Mouse (Mus musculus) stomach, postnatal 0 days (tissue): ENCODE results near the gene Hes6. TPM values are rescaled to one million over a fixed set of nuclear protein-coding genes. Genes with fewer than 3 reads are reported as not detected.
A peak's percentile ranks its signal among the peaks of the same experiment; 100 is the strongest.

Experiments used
- ATAC-seq: fragments of 200-750 bp; cut with Nextera tagmentation; 2 replicates; pipeline ENCODE4 v1.8.0; 2017; ENCODE audit not compliant: low FRiP score, low TSS enrichment
- DNase-seq: peaks from one replicate; pipeline ENCODE4 v3.0.0-alpha.2; 2016; ENCODE audit warnings: low spot score
- H3K27ac ChIP-seq: fragments of 300-500 bp; sonication (generic); replicated peaks from 2 replicates; pipeline ENCODE4 v1.5.1; 2014; ENCODE audit warnings: mild to moderate bottlenecking, control low read depth
- H3K27me3 ChIP-seq: fragments of 300-500 bp; sonication (generic); 2 replicates; pipeline ENCODE4 v1.6.1; 2014; ENCODE audit warnings: low read length; ENCODE audit not compliant: control insufficient read depth, insufficient read depth
- H3K36me3 ChIP-seq: fragments of 300-500 bp; sonication (generic); 2 replicates; pipeline ENCODE4 v1.6.1; 2014; ENCODE audit warnings: low read length, mixed read lengths; ENCODE audit not compliant: control insufficient read depth, insufficient read depth
- H3K4me1 ChIP-seq: fragments of 300-500 bp; sonication (generic); replicated peaks from 2 replicates; pipeline ENCODE4 v1.6.1; 2014; ENCODE audit warnings: antibody characterized with exemption; ENCODE audit not compliant: control insufficient read depth, insufficient read depth
- H3K4me2 ChIP-seq: fragments of 300-500 bp; sonication (generic); replicated peaks from 2 replicates; pipeline ENCODE4 v1.6.1; 2014; ENCODE audit warnings: low read depth, mild to moderate bottlenecking, control low read depth, moderate library complexity
- H3K4me3 ChIP-seq: fragments of 300-500 bp; sonication (generic); 2 replicates; pipeline ENCODE4 v1.5.1; 2014; ENCODE audit warnings: low read depth, low read length, control low read depth
- H3K9ac ChIP-seq: fragments of 300-500 bp; sonication (generic); 2 replicates; pipeline ENCODE4 v1.6.1; 2014; ENCODE audit warnings: mild to moderate bottlenecking, low read length, control low read depth, mixed read lengths
- H3K9me3 ChIP-seq: fragments of 300-500 bp; sonication (generic); 2 replicates; pipeline ENCODE4 v1.6.1; 2016; ENCODE audit warnings: low read length; ENCODE audit not compliant: control insufficient read depth
- CTCF ChIP-seq: IDR thresholded peaks from 2 replicates; pipeline ENCODE4 v1.5.1; 2016; ENCODE audit warnings: antibody characterized with exemption, low read depth, mild to moderate bottlenecking, moderate library complexity
- EP300 ChIP-seq: optimal IDR thresholded peaks from 2 replicates; pipeline ENCODE3; 2016; ENCODE audit warnings: antibody characterized with exemption
- WGBS: fragments of 180-500 bp; shearing (Covaris S2); extraction: QIAGEN DNeasy Blood & Tissue Kit; methylation state at CpG from one replicate; pipeline ENCODE4 v1.1.7; 2014; 5-methylcytosine and 5-hydroxymethylcytosine counted together
- polyA plus RNA-seq: library from polyadenylated mRNA; unstranded; fragments of >200 nt; fragmentation: Nextera tagmentation; extraction: Ambion mirVana; gene quantifications from 2 replicates; pipeline ENCODE4 v1.2.1, GENCODE M21; 2015

Gene Hes6
- polyA plus RNA-seq, 1 experiment from 2014 or later, result 40.7 TPM

- Histone ChIP-seq H3K9me3 (no peaks in the 10 kb centered on the region), H3K36me3 (no peaks in the 10 kb centered on the region), H3K27ac (no peak overlapping the region), H3K9ac (no peak overlapping the region), H3K4me1 (peaks cover 4% of the 10 kb centered on the region; the same call in 1 of the 2 replicates), H3K27me3 (no peaks in the 10 kb centered on the region), H3K4me3 (no peak overlapping the region), H3K4me2 (no peak overlapping the region)
- ATAC-seq, result no peak
- 77% methylated on average over 4 of the region's 4 CpGs for WGBS
- TF ChIP-seq EP300, result no peak
- no peak for TF ChIP-seq CTCF
- DNase-seq, result no peak
These were observed 6.0 kb downstream of the Hes6 start for GRCm38 (mm10) chr1:91407819-91408218.

DNA sequence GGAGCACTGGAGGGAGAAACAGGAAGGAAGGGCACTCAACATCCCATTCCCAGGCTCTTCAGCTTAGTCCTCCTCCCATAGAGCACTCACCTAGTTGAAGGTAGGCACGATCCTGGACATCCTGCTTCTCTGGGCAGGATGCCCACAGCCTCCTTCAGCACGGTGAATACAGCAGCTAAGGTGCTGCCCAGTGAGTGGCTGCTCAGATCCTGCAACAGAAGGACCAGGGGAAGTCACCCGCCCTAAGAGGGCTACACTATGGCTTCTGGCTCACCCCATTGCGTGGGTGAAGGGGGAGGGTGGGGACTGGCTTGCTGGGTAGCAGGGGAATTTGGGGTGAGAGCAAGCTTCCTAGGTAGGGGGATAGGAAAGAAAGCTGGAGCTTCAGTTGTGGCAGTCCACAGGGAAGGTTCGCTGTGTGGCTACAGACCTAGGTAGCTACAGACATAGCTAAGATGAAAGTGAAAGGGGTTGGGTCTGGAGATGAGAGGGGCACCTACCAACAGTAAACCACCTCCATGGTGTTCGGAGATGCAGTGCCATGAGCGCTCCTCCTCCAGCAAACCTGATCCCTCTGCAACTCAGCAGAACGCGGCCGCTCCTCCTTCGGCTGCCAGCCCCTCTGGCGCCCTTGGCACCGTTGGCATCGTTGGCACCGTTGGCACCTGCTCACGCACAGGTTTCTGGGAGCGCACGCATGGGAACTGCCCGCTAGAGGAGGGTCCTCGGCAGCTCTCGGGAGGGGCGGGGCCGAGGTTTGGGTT, 8.2 kb downstream of the Hes6 start:
- H3K9me3 ChIP-seq, result no peaks in the 10 kb centered on the region
- ATAC-seq (no peak), DNase-seq (no peak)
- H3K4me3 ChIP-seq, result no peak overlapping the region
- TF ChIP-seq CTCF (no peak), EP300 (no peak)
- H3K27me3 ChIP-seq, result no peaks in the 10 kb centered on the region
- H3K27ac ChIP-seq, result no peak overlapping the region
- no peak overlapping the region for H3K9ac ChIP-seq
- no peak overlapping the region for H3K4me2 ChIP-seq
- H3K4me1 ChIP-seq, result no peaks in the 10 kb centered on the region
- no peaks in the 10 kb centered on the region for H3K36me3 ChIP-seq
- WGBS, result 50% methylated on average over 23 of the region's 23 CpGs

DNA sequence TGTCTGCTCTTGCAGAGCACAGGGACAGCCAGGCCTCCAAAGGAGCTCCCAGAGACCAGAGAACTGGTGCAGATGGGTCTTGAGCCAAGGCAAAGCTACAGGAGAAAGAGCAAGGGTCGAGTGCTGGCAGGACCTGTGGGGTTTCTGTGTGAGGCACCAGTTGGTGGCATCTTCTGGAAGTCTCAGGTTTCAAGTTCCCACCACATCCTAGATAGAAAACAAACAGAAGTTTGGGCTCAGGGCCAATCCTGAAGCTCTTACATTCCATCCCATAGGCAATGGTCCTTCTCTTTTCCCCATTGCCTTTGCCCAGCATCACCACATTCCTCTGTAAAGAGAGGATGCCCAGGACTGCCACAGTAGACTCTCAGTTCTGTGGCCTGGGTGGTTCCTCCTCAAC, 8.9 kb downstream of the Hes6 start:
- no peaks in the 10 kb centered on the region for H3K4me1 ChIP-seq
- H3K9me3 ChIP-seq, result no peaks in the 10 kb centered on the region
- 20% methylated on average over 1 of the region's 1 CpGs for WGBS
- H3K4me3 ChIP-seq, result no peak overlapping the region
- no peak for ATAC-seq
- no peak overlapping the region for H3K9ac ChIP-seq
- no peak for DNase-seq
- TF ChIP-seq CTCF (no peak), EP300 (no peak)
- H3K36me3 ChIP-seq, result no peaks in the 10 kb centered on the region
- no peaks in the 10 kb centered on the region for H3K27me3 ChIP-seq
- H3K27ac ChIP-seq, result no peak overlapping the region
- H3K4me2 ChIP-seq, result no peak overlapping the region

- H3K4me1 ChIP-seq, result peaks cover 6% of the 10 kb centered on the region; the same call in 1 of the 2 replicates
- peak within 1 kb of the TSS; percentile 88 for H3K9ac ChIP-seq
- 0 out of 2 replicates have a peak, but pooled peaks cover 2% of the 10 kb centered on the region for H3K36me3 ChIP-seq
- H3K4me2 ChIP-seq, result peak within 1 kb of the TSS; percentile 83
- H3K9me3 ChIP-seq, result no peaks in the 10 kb centered on the region
- H3K27me3 ChIP-seq, result no peaks in the 10 kb centered on the region
- H3K4me3 ChIP-seq, result peak within 1 kb of the TSS; percentile 84
- no peak for TF ChIP-seq CTCF
- TF ChIP-seq EP300, result no peak
- DNase-seq, result peak; percentile 91
- peak; percentile 95 for ATAC-seq
- WGBS, result under 1% methylated on average over 69 of the region's 91 CpGs
- peak within 1 kb of the TSS; percentile 88 for H3K27ac ChIP-seq
These were observed 15.4 kb downstream of the Hes6 start, which contains the start of gene Ilkap for GRCm38 (mm10) chr1:91398260-91399062. Ilkap (minus strand) TSS chr1:91398815.

DNA sequence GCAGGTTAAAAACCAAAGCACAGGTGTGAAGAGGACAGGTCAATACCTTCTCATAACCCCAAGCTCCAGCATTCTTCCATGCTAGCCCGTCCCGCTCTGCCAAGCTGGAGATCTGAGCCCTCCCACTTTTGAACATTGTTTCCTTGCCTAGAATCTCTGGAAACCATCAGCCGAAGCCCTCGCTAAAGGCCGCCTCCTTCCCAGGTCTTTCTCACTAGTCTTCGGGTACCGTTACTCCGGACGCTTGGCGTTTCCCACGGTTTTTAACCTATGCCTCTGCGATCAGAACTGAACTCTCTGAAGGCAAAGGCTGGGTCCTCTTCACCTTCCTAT, 15.9 kb downstream of the Hes6 start:
- Histone ChIP-seq H3K4me2 (peak overlapping the region; percentile 83), H3K27ac (peak overlapping the region; percentile 88), H3K27me3 (no peaks in the 10 kb centered on the region), H3K4me1 (peaks cover 6% of the 10 kb centered on the region; the same call in 1 of the 2 replicates), H3K9ac (peak overlapping the region; percentile 88), H3K36me3 (0 out of 2 replicates have a peak, but pooled peaks cover 2% of the 10 kb centered on the region), H3K9me3 (no peaks in the 10 kb centered on the region), H3K4me3 (peak overlapping the region; percentile 84)
- ATAC-seq (no peak), DNase-seq (peak; percentile 35)
- TF ChIP-seq EP300 (no peak), CTCF (no peak)
- WGBS, result under 1% methylated on average over 12 of the region's 12 CpGs

- WGBS, result 66% methylated on average over 5 of the region's 5 CpGs
- ATAC-seq (peak; percentile 77), DNase-seq (no peak)
- Histone ChIP-seq H3K9ac (no peak overlapping the region), H3K4me2 (no peak overlapping the region), H3K4me1 (no peaks in the 10 kb centered on the region), H3K27ac (no peak overlapping the region), H3K4me3 (no peak overlapping the region), H3K9me3 (no peaks in the 10 kb centered on the region), H3K27me3 (no peaks in the 10 kb centered on the region), H3K36me3 (peaks cover 20% of the 10 kb centered on the region; the same call in 1 of the 2 replicates)
- TF ChIP-seq EP300, result no peak
- TF ChIP-seq CTCF, result no peak
These were observed 23.5 kb downstream of the Hes6 start for GRCm38 (mm10) chr1:91390369-91390768.
